Mouse (Mus musculus): ENCODE measurements around the gene Zfp933.

DNA sequence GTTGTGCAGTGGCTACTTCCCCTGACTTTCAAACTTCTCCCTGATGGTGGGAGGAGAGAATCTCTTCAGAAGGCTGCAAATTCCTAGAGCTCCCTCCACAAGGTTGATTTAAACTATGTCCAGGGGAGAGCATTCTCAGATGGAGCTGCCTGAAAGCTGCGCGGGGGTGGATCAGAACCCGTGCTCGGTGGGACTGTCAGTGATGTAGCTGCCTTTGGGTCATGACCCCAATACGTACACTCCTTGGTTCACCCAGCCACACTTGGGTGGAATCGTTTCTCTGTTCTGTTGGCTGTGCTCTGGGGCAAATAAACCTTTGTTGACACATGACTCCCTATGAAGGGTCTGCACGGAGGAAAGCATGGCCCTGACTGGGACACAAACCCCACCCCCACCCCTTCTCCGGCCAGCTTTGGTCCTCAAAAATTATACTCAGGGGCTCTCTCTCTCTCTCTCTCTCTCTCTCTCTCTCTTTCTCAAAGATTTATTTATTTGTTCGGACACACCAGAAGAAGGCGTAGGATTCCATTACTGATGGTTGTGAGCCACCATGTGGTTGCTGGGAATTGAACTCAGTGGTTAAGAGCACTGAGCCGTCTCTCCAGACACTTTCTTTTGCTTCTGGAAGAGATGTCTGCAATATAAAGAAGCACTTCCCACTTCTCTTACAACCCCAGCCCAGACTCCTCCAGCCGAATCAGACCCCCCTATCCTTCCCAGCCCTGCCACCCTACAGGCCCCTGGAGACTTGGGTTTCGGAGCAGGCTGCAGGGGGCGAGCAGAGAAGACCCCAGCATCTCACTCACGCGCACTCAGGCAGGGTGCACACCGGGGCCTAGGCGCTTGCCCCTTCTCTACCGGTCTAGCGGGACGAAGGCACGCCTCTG, 19.6 kb upstream of the Zfp933 start:
- TF ChIP-seq CTCF (IDR thresholded peaks at IDR 0.05; ENCODE audit: low read depth) (peak; percentile 37; the same call in 1 of the 2 replicates), EP300 (optimal IDR thresholded peaks at IDR 0.05) (no peak)

Measured in stomach, postnatal 0 days (tissue).